Mouse (Mus musculus): ENCODE measurements around the gene Cyp27b1.

DNA sequence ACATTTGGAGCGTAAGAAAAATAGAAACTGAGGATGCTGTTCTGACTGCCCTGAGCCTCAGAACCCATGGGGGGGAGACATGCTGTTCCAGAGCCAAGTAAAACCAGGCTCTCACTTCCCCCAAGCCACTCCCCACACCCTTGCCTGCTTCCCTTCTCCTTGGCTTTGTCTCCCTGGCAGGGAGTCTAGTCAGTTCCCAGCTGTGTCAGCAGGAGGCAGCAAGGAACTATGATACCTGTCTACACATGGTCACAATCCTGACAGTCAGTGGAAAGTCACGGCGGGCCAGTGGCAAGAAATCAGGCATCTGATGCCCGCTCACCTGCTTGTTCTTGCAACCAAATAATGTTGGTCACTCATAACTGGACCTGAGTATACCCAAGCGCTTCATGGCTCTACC, 31.6 kb upstream of the Cyp27b1 start:
- TF ChIP-seq GATA1 (IDR thresholded peaks at IDR 0.05; ENCODE audit: low read length): no peak
- TF ChIP-seq TAL1 (IDR thresholded peaks at IDR 0.05; ENCODE audit: low read length): no peak
